Mouse (Mus musculus): ENCODE data around the gene Glcci1. TPM values are rescaled to one million over a fixed set of nuclear protein-coding genes. Genes with fewer than 3 reads are reported as not detected.

The Glcci1 gene
- polyA plus RNA-seq (2015; fragmentation: Nextera tagmentation; extraction: Ambion mirVana) = 16.9 and 19.0 TPM in 2 replicates

DNA sequence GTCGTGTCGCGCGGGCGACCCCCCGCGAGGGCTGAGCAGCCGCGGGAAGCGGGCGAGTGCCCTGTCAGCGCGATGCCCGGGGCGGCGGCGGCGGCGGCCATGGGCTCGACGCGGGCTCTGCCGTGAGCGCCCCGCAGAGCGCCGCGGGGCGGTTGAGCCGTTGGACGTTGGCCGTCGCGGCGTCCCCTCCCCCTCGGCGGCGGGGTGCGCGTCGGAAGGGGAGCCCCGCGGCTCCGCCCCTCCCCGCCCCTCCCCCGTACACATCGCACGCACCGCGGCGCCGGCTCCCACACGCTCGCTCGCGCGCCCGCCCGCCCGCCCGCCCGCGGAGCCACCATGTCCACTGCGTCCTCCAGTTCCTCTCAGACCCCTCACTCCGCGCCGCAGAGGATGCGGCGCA, at the start of gene Glcci1:
Gene Glcci1, plus strand, starts transcription at position 50 of the 400 bp plus-strand sequence.
- no peaks in the 10 kb centered on the region for H3K9me3 ChIP-seq
- ATAC-seq (replicated peaks) = peak; percentile 85
- peaks cover 36% of the 10 kb centered on the region for H3K4me1 ChIP-seq
- peak within 1 kb of the TSS; percentile 65 for H3K4me2 ChIP-seq (replicated peaks)
- WGBS = under 1% methylated on average over 43 of the region's 69 CpGs
- no peaks in the 10 kb centered on the region for H3K36me3 ChIP-seq
- peak within 1 kb of the TSS; percentile 99 for H3K27ac ChIP-seq (replicated peaks)
- peak within 1 kb of the TSS; percentile 95 for H3K4me3 ChIP-seq
- H3K9ac ChIP-seq (replicated peaks) = peak within 1 kb of the TSS; percentile 95
- H3K27me3 ChIP-seq = no peaks in the 10 kb centered on the region

- WGBS = 96% methylated on average over 2 of the region's 2 CpGs
- Histone ChIP-seq H3K4me3 (no peak overlapping the region), H3K4me2 (replicated peaks) (no peak overlapping the region), H3K9me3 (no peaks in the 10 kb centered on the region), H3K36me3 (no peaks in the 10 kb centered on the region), H3K27me3 (no peaks in the 10 kb centered on the region), H3K9ac (replicated peaks) (no peak overlapping the region), H3K27ac (replicated peaks) (no peak overlapping the region), H3K4me1 (peaks cover 6% of the 10 kb centered on the region)
- no peak for ATAC-seq (replicated peaks)
Observed at GRCm38 (mm10) chr6:8462447-8462846, 47.0 kb upstream of the Glcci1 start.

DNA sequence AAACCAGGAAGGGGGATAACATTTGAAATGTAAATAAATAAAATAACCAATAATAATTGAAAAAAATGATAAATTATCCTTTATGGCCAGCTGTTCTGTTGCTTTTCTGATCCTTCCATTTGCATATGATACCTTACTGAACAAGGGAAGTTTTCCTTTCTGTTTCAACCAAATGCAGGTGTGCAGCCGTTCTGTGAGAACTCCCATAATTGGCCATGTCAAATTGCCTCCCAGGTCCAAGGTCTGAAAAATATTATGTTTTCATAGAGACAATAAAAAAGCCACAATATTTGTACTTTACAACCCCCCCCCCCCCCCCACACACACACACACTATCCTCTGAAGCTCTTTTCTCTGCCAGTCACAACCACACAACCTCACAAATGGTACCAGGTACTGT, 44.0 kb upstream of the Glcci1 start:
- no peak overlapping the region for H3K4me3 ChIP-seq
- no peak overlapping the region for H3K27ac ChIP-seq (replicated peaks)
- no peak overlapping the region for H3K4me2 ChIP-seq (replicated peaks)
- ATAC-seq (replicated peaks) = no peak
- no peak overlapping the region for H3K9ac ChIP-seq (replicated peaks)
- H3K27me3 ChIP-seq = no peaks in the 10 kb centered on the region
- no peaks in the 10 kb centered on the region for H3K36me3 ChIP-seq
- no peaks in the 10 kb centered on the region for H3K9me3 ChIP-seq
- WGBS = 83% methylated on average over 1 of the region's 1 CpGs
- peaks cover 12% of the 10 kb centered on the region for H3K4me1 ChIP-seq

- 86% methylated on average over 5 of the region's 5 CpGs for WGBS
- ATAC-seq (replicated peaks) = no peak
Observed at GRCm38 (mm10) chr6:8465985-8466384, 43.4 kb upstream of the Glcci1 start.

DNA sequence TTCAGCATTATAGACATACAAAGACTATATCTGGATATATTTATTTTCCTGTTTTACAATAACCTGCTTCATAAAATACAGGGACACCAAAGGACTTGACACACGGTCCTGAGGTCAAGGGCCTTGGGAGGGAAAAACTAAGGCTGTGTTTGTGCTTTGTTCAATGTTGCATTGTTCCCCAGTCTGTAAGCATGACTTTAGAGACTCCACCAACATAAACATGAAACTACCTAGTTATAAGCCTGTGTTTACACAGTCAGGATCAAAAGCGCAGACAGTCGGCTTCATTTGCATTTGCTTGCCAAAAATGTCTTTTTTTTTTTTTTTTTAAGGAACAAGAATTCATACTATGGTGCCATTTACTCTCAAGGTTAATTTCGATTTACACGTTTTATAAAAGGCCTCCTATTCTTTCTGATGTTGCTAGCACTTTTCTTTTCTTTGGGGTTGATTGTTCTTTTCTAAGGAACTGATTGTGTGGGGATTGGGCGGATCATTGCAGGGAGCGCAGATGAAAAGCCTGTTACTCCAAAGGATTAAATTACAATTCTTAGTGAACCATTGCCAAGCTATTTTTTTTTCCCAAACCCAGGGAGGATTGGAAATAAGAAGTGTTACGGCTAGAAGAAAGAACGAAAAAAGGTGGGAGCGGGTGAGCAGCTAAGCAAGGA, 41.6 kb upstream of the Glcci1 start:
- peaks cover 12% of the 10 kb centered on the region for H3K4me1 ChIP-seq
- H3K36me3 ChIP-seq = no peaks in the 10 kb centered on the region
- H3K27me3 ChIP-seq = no peaks in the 10 kb centered on the region
- no peak overlapping the region for H3K4me2 ChIP-seq (replicated peaks)
- no peaks in the 10 kb centered on the region for H3K9me3 ChIP-seq
- ATAC-seq (replicated peaks) = peak; percentile 68
- WGBS = 10% methylated on average over 10 of the region's 10 CpGs
- H3K4me3 ChIP-seq = no peak overlapping the region
- no peak overlapping the region for H3K9ac ChIP-seq (replicated peaks)
- no peak overlapping the region for H3K27ac ChIP-seq (replicated peaks)

More at GRCm38 (mm10) chr6:8465985-8466384, 43.4 kb upstream of the Glcci1 start:
- Histone ChIP-seq H3K27ac (replicated peaks) (no peak overlapping the region), H3K4me1 (peaks cover 12% of the 10 kb centered on the region), H3K27me3 (no peaks in the 10 kb centered on the region), H3K4me2 (replicated peaks) (no peak overlapping the region), H3K9me3 (no peaks in the 10 kb centered on the region), H3K36me3 (no peaks in the 10 kb centered on the region), H3K4me3 (no peak overlapping the region), H3K9ac (replicated peaks) (no peak overlapping the region)

DNA sequence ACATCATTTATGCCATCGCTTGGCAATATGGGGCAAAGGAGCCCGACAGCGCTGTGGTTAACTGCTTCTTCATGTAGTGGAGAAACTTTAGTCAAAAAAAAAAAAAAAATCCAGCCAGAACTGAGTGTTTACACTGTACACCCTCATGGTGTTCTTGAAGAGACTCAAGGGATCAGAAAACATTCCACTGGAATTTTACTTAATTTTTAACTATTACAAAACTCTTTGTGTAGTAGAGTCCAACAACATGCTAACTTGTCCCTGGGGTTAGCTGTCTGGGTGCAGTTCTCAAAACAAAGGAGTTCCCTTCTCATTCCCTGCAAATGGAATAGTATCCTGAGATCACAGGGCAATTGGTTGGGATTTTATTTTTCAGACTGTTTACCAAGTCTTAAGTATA, 39.5 kb upstream of the Glcci1 start:
- 96% methylated on average over 3 of the region's 3 CpGs for WGBS
- Histone ChIP-seq H3K4me1 (peaks cover 12% of the 10 kb centered on the region), H3K4me2 (replicated peaks) (no peak overlapping the region), H3K9me3 (no peaks in the 10 kb centered on the region), H3K27ac (replicated peaks) (no peak overlapping the region), H3K36me3 (no peaks in the 10 kb centered on the region), H3K9ac (replicated peaks) (no peak overlapping the region), H3K27me3 (no peaks in the 10 kb centered on the region), H3K4me3 (no peak overlapping the region)
- ATAC-seq (replicated peaks) = no peak

- H3K4me3 ChIP-seq = no peak overlapping the region
- no peak overlapping the region for H3K27ac ChIP-seq (replicated peaks)
- WGBS = 87% methylated on average over 3 of the region's 3 CpGs
- H3K9ac ChIP-seq (replicated peaks) = no peak overlapping the region
- ATAC-seq (replicated peaks) = no peak
- H3K4me1 ChIP-seq = peaks cover 9% of the 10 kb centered on the region
- H3K27me3 ChIP-seq = no peaks in the 10 kb centered on the region
- H3K9me3 ChIP-seq = no peaks in the 10 kb centered on the region
- no peaks in the 10 kb centered on the region for H3K36me3 ChIP-seq
- H3K4me2 ChIP-seq (replicated peaks) = no peak overlapping the region
Observed at GRCm38 (mm10) chr6:8472125-8472524, 37.3 kb upstream of the Glcci1 start.

DNA sequence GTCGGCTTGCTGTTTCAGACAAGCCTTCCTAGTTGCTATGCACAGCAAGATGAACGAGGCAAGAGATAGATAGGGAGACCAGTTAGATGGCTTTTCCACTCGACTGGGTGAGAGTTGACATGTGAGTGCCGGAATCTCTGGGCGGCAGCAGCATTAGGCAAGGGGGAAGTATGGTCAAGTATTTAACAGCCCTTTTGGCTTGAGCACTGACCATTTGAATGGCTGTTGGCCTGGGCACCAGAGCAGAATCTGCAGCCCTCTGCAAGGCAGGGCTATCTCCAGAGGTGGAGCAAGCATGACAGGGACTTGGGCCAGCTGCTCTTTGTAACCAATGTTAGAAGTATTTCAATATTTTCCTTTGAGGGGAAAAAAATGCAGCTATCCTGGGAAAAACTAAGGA, 36.5 kb upstream of the Glcci1 start:
- Histone ChIP-seq H3K4me3 (no peak overlapping the region), H3K27ac (replicated peaks) (no peak overlapping the region), H3K9me3 (no peaks in the 10 kb centered on the region), H3K4me2 (replicated peaks) (no peak overlapping the region), H3K27me3 (no peaks in the 10 kb centered on the region), H3K4me1 (0 out of 2 replicates have a peak, but pooled peaks cover 2% of the 10 kb centered on the region), H3K36me3 (no peaks in the 10 kb centered on the region), H3K9ac (replicated peaks) (no peak overlapping the region)
- ATAC-seq (replicated peaks) = no peak
- WGBS = 84% methylated on average over 5 of the region's 5 CpGs

- Histone ChIP-seq H3K9ac (replicated peaks) (no peak overlapping the region), H3K9me3 (no peaks in the 10 kb centered on the region), H3K4me2 (replicated peaks) (no peak overlapping the region), H3K4me3 (no peak overlapping the region), H3K4me1 (no peaks in the 10 kb centered on the region), H3K27me3 (no peaks in the 10 kb centered on the region), H3K36me3 (no peaks in the 10 kb centered on the region), H3K27ac (replicated peaks) (no peak overlapping the region)
- ATAC-seq (replicated peaks) = peak; percentile 64; the same call in 1 of the 2 replicates
- 60% methylated on average over 5 of the region's 5 CpGs for WGBS
Observed at GRCm38 (mm10) chr6:8473498-8473897, 35.9 kb upstream of the Glcci1 start.

DNA sequence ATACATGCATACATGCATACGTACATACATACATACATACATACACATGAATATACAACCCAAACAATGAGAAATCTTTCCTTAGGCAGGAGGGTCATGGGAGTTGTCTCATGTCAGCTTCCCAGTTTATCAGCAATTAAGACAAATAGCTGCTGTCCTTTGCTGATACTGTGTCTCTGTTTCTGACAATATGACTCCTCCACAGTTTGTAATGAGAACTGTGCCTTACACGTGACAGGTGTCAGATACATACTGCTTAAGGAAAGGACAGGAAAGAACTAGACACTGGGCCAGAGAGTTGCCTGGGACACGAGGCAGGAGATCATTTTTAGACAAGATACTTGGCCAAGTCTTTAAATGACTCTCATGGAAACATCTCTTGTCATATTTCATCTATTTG, 35.1 kb upstream of the Glcci1 start:
- H3K9ac ChIP-seq (replicated peaks) = no peak overlapping the region
- ATAC-seq (replicated peaks) = no peak
- no peak overlapping the region for H3K27ac ChIP-seq (replicated peaks)
- WGBS = 82% methylated on average over 3 of the region's 3 CpGs
- no peaks in the 10 kb centered on the region for H3K36me3 ChIP-seq
- H3K27me3 ChIP-seq = no peaks in the 10 kb centered on the region
- no peak overlapping the region for H3K4me3 ChIP-seq
- no peak overlapping the region for H3K4me2 ChIP-seq (replicated peaks)
- H3K9me3 ChIP-seq = no peaks in the 10 kb centered on the region
- no peaks in the 10 kb centered on the region for H3K4me1 ChIP-seq

GRCm38 (mm10) chr6:8474820-8475219, 34.6 kb upstream of the Glcci1 start:
- ATAC-seq (replicated peaks) = no peak
- Histone ChIP-seq H3K9me3 (no peaks in the 10 kb centered on the region), H3K4me2 (replicated peaks) (no peak overlapping the region), H3K9ac (replicated peaks) (no peak overlapping the region), H3K4me3 (no peak overlapping the region), H3K27ac (replicated peaks) (no peak overlapping the region), H3K4me1 (no peaks in the 10 kb centered on the region), H3K27me3 (no peaks in the 10 kb centered on the region), H3K36me3 (no peaks in the 10 kb centered on the region)
- 90% methylated on average over 4 of the region's 4 CpGs for WGBS

DNA sequence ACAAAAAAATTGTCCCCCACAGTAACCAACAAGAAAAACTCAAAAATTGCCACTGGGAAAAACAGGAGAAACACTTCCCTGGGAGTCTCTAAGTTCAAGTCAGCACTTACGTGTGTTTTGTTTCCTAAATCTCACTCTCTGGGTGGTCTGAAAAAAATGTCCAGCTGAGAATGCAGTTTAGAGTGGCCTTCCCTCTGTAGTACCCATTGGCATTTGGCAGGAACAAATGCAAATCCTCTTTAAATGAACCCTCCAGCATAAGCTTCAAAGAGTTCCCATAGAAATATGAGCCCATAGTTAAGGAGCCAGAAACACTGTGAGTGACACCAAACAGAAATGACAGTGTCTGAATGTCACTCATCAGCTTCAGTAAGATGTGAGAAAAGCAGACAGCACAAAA, 30.2 kb upstream of the Glcci1 start:
- no peaks in the 10 kb centered on the region for H3K4me1 ChIP-seq
- H3K27ac ChIP-seq (replicated peaks) = no peak overlapping the region
- H3K4me2 ChIP-seq (replicated peaks) = no peak overlapping the region
- no peak overlapping the region for H3K9ac ChIP-seq (replicated peaks)
- WGBS = 23% methylated on average over 1 of the region's 1 CpGs
- ATAC-seq (replicated peaks) = no peak
- no peak overlapping the region for H3K4me3 ChIP-seq
- H3K27me3 ChIP-seq = no peaks in the 10 kb centered on the region
- H3K9me3 ChIP-seq = no peaks in the 10 kb centered on the region
- H3K36me3 ChIP-seq = no peaks in the 10 kb centered on the region

All from forebrain, embryonic 15.5 days (tissue).